Mouse (Mus musculus): ENCODE measurements at regions not wholly inside any gene's neighbourhood (a gene's known extent, or its start where the extent isn't known, plus 50 kb on each side); places are given as distances from the start of the nearest gene placed in this dataset.

DNA sequence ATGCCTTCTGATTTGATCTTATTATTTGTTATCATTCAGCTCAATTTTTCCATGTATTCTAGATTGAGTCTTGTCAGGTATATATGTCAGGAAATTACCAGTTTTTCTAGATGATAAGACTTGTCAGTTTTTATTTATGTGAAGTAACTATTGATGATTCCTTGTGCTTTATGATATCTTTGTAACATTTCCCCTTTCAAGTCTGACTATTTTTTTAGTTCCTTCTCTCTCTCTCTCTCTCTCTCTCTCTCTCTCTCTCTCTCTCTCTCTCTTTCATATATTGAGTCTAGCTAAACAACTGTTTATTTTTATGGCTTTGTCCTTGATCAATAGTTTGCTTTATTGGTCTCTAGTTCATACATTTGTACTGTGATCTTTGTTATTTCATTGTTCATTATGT is 199.7 kb upstream of the Sema3a start:
- DNase-seq (ENCODE audit: extremely low spot score) = no peak

DNA sequence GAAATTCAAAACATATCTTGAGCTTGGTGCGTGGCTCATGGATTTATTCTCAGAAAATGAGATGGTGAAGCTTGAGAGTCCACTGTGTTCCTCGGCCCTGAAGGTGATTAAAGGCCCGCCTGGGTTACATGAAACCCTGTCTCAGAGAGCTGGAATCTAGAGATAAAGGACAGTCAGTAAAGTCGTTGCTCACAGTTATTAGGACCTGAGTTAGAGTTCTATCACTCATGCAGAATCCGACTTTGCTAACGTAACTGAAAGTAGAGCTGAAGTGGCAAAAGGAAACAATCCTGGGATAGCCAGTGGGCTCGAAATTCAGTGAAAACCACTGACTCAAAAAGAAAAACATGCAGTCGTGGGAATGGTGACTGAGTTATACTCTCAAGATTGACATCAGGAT is 198.9 kb upstream of the Sema3a start:
- DNase-seq (ENCODE audit: extremely low spot score) = no peak

DNA sequence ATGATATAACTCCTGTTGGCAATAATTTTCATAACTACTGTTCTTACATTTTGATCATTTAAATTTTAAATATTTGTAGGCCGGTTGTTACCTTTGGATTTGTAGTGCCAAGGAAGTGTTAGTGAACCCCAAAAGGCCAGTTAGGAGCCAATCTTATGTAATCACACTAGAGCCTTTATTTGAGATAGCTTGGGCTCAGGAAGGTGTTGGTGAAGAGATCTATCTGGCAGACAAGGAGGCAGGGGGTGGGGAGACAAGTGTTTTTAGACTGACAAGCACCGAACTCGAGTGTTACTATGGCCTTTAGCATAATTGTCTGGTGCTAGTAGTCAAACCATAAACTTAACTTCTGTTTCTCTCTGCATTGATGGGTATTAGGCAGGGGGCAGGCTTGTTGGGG is 198.0 kb upstream of the Sema3a start:
- DNase-seq (ENCODE audit: extremely low spot score) = no peak

DNA sequence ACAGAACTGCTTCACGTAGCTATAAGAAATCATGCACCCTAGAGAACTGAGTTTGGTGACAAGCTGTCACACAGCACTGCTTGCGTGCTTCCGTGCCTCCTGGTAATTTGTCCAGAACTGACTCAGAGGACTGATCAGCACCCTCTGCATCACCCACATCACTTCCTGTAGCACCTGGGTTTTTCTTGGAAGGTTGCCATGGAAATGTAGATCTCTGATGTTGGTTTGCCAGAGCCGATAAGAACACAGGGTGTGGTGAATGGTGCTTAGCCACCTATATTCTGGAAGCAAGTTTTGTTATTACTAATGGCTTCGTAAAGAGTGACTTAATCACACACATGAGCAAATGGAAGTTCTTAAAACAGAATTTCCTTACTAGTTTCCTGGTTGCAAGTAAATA is 188.2 kb upstream of the Sema3a start:
- no peak for DNase-seq (ENCODE audit: extremely low spot score)

DNA sequence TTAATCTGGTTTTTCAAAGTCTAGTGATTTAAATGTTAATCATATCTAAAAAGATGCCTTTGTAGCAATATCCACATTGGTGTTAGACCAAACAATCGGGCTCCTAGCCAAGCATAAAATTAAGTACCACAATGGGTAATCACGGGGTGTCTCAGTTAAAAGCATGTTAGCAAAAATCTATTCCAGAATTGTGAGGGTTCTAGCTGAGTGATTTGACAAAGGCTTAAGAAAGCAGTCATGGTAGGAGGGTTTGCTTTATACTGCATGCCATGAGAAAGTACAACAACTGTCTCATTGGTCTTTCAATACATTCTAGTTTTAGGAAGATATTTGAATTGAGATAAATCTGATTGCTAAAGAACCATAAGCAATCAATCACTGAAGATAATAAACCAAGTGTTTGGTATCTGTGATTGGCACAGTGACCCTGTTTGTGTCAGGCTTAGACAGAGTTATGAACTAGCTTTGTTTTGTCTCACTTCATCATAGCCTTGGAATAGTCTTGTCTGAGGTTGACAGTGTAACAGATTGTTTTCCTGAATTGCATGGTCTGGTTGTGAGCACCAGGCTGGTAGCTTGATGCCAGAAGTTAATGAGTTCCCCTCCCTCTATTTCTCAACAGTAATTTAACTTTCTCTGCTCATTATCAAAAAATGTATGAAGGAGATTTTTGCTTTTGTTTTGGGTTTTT is 186.9 kb upstream of the Sema3a start:
- DNase-seq (ENCODE audit: extremely low spot score) = no peak

DNA sequence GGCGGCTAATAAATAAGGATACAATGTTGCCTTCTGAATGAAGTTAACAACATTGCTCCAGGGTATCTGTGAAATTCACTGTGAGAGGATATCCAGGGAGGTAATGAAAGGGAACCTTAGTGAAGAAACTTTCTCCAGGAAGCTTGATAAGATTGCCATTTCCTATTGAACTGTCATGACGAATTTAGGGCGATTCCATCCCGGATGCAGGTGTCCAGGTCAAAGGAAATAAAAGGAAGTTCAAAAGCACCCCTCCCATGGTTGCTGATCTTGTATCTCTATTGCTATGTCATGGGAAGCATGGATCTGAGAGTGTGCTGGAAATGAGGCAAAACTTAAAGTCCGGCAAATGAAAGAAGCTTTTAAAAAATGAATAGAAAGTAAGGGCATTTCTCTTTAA is 180.7 kb upstream of the Sema3a start:
- no peak for DNase-seq (ENCODE audit: extremely low spot score)

DNA sequence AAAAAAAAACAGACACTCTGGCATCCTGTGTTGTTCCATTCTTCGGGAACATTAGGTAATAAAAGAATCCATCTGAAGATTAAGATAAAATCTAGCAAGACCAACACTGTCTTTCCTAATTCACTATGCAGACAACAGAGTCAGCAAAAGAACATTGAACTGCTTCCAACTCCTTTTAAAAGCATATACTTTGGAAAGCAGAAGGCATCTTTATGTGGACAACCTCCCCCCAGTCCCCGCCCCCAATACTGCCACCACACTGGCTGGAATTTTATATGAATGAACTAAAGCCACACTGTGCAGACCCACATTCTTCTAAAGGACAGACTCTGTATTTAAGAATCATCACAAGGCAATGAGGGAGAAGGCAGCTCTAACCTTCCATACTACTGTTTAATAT is 176.7 kb upstream of the Sema3a start:
- DNase-seq (ENCODE audit: extremely low spot score) = no peak

DNA sequence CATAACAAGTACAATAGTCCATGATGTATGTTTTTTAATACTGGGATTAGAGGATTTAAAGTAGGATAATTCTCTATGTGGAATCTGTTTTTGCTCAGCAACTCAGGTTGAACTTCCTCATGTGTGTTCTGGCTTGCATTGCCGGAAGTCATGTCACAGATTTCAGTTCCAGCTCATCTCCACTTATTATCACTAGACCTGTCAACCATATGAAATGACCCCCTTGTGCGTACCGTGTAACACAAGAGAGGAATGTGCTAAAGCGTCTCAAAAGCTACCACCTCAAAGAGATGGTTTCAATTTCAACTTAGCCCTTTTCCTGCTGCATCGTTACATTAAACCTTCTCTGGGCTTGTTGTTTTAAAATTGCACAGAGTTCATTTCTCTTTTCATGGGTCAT is 154.2 kb upstream of the Sema3a start:
- DNase-seq (ENCODE audit: extremely low spot score) = no peak

DNA sequence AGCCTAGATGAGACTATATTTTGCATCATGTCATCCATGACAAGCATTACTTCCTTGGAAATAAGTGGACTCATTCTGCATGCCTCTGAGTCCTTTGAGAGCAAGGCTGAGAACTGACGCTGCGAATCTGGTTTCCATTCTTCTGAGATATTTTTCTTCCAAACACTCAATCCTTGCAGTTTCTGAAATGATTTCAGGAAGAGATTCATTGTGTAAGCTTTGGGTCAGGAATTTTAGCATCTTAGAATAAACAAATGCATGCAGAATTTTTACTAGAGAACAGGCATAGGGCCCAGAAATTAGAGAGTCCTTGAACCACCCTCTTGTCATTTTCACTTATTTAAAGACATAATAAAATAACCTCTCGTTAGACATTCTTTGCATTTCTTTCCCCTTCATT is 151.5 kb upstream of the Sema3a start:
- DNase-seq (ENCODE audit: extremely low spot score) = no peak

DNA sequence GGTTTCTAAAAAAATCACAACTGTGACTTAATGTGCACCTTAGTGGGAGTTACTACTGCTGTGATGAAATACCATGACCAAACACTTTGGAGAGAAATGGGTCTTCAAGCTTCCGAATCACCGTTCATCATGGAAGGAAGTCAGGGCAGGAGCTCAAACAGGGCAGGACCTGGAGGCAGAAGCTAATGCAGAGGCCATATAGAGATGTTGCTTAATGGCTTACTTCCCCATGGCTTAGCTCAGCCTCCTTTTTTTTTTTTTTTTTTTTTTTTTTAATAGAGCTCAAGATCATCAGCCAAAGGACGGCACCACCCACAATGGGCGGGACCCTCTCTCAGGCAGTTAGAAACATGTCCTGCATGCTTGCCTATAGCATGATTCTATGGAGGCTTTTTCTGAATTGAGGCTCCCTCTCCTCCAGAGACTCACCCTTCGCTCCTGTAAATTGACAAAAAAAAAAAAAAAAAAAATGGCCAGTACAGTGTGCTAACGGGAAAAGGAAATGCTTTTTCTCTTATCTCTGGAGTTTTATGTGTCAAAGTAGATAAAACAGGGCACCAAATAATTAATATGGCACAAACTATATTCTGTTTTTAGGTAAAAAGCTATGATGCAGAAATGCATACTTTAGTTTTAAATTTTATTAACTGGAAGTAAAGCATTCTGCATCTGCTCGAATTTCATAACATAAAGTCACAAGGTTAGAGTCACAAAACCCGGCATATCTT is 149.0 kb upstream of the Sema3a start:
- DNase-seq (ENCODE audit: extremely low spot score) = no peak

DNA sequence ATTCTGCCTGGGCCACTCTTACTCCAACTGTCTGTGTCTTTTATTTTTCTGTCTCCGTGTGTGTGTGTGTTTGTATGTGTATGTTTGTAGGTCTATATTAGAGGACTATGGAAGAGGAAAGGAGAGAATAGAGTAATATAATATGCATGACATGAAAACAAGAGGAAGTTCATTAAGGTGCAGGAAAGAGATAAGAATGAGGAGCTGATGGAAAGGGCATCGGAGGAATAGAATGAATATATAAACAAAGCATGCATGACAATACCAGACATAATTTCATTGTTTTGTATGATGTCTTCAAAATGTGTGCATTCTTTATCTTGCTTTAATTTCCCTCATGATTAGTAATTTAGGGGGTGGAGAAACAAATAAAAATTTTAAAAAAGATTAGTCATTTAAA is 147.3 kb upstream of the Sema3a start:
- no peak for DNase-seq (ENCODE audit: extremely low spot score)

DNA sequence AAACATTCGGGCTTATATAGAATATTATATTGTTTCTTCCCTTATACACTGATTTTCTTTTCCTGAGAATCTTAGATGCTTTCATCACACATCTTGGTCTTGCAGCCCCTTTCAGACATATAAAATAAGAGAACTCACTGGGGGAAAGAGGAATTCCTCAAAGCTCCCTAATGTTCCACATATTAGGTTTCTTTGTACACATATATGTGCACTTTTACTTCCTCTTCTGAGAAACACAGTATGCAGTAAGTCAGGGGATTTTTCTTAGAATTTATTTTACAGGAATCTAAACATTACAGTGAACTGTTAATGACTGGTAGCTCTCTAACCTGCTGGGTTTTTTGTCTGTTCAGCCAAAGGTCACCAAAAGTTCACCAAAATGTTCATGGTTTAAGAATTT is 131.4 kb upstream of the Sema3a start:
- no peak for DNase-seq (ENCODE audit: extremely low spot score)

DNA sequence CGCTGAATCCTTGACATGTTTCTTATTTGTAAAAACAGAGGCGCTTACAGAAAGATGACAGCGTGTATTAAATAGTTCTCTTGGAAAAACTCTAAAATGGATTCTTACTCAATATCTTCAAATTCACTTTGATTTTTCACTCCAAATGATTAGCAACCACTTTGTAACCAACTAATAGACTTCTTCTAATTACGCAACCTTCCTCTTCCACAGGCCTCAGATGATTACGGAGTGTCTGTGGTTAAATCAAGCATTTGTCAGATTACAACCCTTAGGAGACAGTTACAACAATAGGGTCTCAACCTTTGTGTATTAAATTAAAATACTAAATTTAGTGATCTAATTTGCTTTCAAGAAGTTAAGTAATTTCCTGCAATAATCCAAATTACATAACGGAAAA is 127.8 kb upstream of the Sema3a start:
- DNase-seq (ENCODE audit: extremely low spot score) = no peak

DNA sequence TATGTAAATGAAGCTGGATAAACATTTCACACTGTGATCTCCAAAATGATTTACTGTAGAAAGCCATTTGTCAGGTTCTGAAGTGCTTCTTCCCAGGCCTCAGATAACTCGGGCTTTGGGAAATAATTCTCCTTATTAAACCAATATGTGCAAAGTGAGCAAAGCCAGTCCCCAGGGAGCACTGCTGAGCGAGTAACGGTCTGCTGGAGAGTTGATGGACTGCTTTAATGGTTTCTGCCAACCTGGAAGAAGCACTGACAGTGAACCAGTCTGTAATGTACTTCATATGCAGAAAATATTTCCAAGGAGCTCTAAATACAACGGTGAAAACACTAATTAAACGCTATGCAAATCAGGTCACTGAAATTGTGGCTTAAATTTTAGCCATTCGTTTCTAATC is 118.1 kb upstream of the Sema3a start:
- DNase-seq (ENCODE audit: extremely low spot score) = no peak

DNA sequence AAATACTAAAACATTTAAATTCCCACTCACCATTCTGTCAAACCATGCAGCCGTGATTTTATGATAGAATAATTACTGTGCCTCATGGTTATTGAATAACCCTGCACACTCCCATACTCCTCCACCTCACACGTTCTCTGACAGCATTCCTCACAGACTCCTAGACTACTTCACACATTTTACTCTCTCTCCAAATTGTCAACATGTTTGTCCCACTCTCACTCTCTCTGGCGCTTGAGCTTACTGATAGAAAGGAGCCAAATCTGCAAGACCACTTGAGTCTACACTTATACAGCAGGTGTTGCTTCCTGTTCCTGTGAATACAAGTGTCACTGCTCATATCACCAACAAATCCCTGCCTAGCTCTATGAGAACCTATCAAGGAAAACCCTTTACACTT is 102.9 kb upstream of the Sema3a start:
- no peak for DNase-seq (ENCODE audit: extremely low spot score)

DNA sequence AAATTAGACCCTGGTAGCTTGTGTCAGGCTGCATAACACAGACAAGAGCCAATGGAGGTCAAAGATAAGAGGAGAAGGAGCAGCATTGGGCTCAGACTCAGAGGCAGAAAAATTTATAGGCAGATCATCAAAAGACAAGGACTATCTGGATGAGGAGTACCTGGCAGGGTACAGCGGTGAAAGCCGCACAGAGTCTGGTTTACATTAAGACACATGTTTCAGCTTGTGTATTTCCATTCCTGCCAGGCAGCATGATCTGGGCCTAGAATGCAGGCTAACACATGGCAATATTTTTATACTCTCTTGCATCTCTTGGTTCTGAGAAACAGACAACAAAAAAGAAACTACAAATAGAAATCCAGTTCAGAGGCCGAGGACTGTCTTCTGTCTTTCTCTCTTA is 91.9 kb upstream of the Sema3a start:
- DNase-seq (ENCODE audit: extremely low spot score) = no peak

DNA sequence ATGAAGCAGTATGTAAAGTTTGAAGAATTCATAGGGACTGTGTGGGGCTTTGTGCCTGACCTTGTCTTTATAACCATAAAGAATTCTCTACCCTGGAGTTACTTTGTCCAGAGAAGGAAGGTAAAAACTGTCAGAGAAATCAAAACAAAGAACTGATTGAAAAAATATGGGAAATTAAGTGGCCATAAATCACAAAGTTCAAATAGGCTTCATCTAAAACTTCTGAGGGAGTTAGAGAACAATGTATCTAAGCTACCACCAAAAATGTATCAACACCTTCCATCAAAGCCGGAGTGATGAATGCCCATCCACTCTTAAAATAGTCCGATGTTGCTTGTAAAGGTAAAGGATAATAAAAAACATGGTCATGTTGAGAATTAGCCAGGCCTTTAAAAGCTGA is 89.1 kb upstream of the Sema3a start:
- DNase-seq (ENCODE audit: extremely low spot score) = no peak

DNA sequence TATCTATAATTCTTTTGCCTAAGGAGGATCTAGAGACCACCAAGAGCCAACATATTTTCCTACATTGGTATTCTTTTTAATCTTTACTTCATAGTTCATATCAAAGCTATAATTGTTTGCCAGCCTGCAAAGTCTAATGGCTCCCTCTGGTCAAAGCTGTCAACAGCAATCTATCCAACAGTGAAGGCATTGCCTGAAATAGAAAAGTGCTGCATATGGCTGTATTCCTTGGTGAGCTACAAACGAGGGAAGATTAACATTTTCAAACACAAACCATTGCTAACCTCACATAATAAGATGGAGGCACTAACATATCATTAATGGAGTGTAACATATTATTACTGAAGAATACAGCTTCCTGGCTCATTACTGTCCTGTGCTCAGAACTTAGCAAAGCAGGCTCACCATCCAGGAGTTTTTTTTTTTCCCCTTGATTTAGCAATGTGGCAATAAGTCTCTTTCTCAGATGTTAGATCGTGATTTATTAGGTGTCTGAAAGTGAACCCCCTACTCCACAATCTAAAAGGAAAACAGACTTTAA is 66.3 kb upstream of the Sema3a start:
- DNase-seq (ENCODE audit: extremely low spot score) = no peak

DNA sequence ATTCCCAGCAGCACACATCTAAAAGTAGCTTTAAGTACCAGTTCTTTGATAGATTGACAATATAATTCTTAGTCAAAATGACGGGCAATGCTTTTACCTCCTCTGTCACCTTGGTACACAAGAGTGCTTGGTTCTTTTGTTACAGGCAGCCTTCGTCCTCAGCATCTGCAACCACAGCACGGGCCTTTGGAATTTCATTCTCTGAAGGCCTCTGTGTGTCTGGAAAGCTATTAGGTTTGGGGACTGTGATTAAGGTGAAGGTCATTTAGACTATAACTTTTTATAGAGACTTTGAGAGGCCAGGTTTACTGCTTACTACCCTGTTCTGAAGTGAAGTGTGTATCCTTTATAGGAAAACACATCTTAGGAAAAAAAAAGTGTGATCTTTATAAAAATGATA is 58.3 kb upstream of the Sema3a start:
- no peak for DNase-seq (ENCODE audit: extremely low spot score)

Measured in embryo, embryonic 9.5 days (tissue).